Mouse (Mus musculus) CH12.LX (cell line): ENCODE results near the gene Lgr4. TPM values are rescaled to one million over a fixed set of nuclear protein-coding genes. Genes with fewer than 3 reads are reported as not detected.

Experiments
- DNase-seq: peaks from one replicate; pipeline ENCODE4 v3.0.0-alpha.2; 2013; ENCODE audit errors: extremely low read depth
- H3K27ac ChIP-seq: 2 replicates; pipeline ENCODE4 v1.5.1; 2012; ENCODE audit warnings: low read depth, mild to moderate bottlenecking, control low read depth, moderate library complexity; ENCODE audit not compliant: insufficient read depth
- H3K27me3 ChIP-seq: replicated peaks from 2 replicates; pipeline ENCODE3; 2012; ENCODE audit warnings: inconsistent platforms
- H3K36me3 ChIP-seq, 2 experiments: replicated peaks in 1 of 2; 2 replicates each; pipeline versions ENCODE3 to v1.6.1; 2012; ENCODE audit warnings: inconsistent platforms in 1 of 2, low read length in 1 of 2, mild to moderate bottlenecking in 1 of 2, mixed read lengths in 1 of 2, moderate library complexity in 1 of 2; ENCODE audit not compliant: control insufficient read depth in 1 of 2, insufficient read depth in 1 of 2
- H3K4me1 ChIP-seq, 2 experiments: 2 replicates each; pipeline ENCODE4 v1.6.1; 2012; ENCODE audit warnings: inconsistent platforms in 1 of 2, moderate library complexity in 1 of 2; ENCODE audit not compliant: insufficient read depth in 2 of 2, control insufficient read depth in 1 of 2
- H3K4me2 ChIP-seq: 2 replicates; pipeline ENCODE4 v1.6.1; 2012; ENCODE audit warnings: low read depth, mild to moderate bottlenecking, control low read depth; ENCODE audit not compliant: poor library complexity, insufficient read depth, severe bottlenecking
- H3K4me3 ChIP-seq, 3 experiments: fragments of 150-350 bp in 1 of 3; sonication (generic) in 1 of 3; replicated peaks in 1 of 3; 2 replicates each; pipeline versions ENCODE3 to v1.5.1; 2011 to 2012; ENCODE audit warnings: low read depth in 2 of 3, low read length in 2 of 3, mild to moderate bottlenecking in 2 of 3, moderate library complexity in 2 of 3, control low read depth in 1 of 3, improper control_type of control experiment in 1 of 3, inconsistent platforms in 1 of 3, mixed read lengths in 1 of 3; ENCODE audit not compliant: poor library complexity in 1 of 3
- H3K79me2 ChIP-seq: replicated peaks from 2 replicates; pipeline ENCODE4 v1.6.1; 2012; ENCODE audit warnings: mild to moderate bottlenecking, moderate library complexity; ENCODE audit not compliant: control insufficient read depth, poor library complexity, insufficient read depth, severe bottlenecking; ENCODE audit errors: extremely low read depth
- H3K9ac ChIP-seq: 2 replicates; pipeline ENCODE4 v1.6.1; 2012; ENCODE audit warnings: low read depth, mild to moderate bottlenecking, control low read depth, moderate library complexity; ENCODE audit not compliant: insufficient read depth
- H3K9me3 ChIP-seq: replicated peaks from 2 replicates; pipeline ENCODE3; 2012; ENCODE audit warnings: low read length, inconsistent platforms, mixed read lengths
- CHD2 ChIP-seq: IDR thresholded peaks from 2 replicates; pipeline ENCODE4 v1.6.1; 2011; ENCODE audit warnings: low read length, improper control_type of control experiment
- CTCF ChIP-seq, 2 experiments: IDR thresholded peaks in 1 of 2; conservative IDR thresholded peaks in 1 of 2; 2 replicates each; pipeline ENCODE4 v1.5.1; 2011 to 2012; ENCODE audit warnings: low read depth in 2 of 2, low read length in 2 of 2, improper control_type of control experiment in 1 of 2, inconsistent platforms in 1 of 2, mild to moderate bottlenecking in 1 of 2, moderate library complexity in 1 of 2
- ELF1 ChIP-seq: IDR thresholded peaks from 2 replicates; pipeline ENCODE4 v1.6.1; 2014; ENCODE audit warnings: low read depth, mild to moderate bottlenecking, inconsistent platforms, low read length, improper control_type of control experiment
- EP300 ChIP-seq: IDR thresholded peaks from 2 replicates; pipeline ENCODE4 v1.6.1; 2011; ENCODE audit warnings: low read length, improper control_type of control experiment
- ETS1 ChIP-seq: conservative IDR thresholded peaks from 2 replicates; pipeline ENCODE4 v1.6.1; 2012; ENCODE audit warnings: low read depth, mild to moderate bottlenecking, inconsistent platforms, low read length, improper control_type of control experiment, moderate library complexity
- KAT2A ChIP-seq: IDR thresholded peaks from 2 replicates; pipeline ENCODE4 v1.6.1; 2012; ENCODE audit warnings: low read length, improper control_type of control experiment, inconsistent platforms; ENCODE audit not compliant: insufficient replicate concordance
- MYC ChIP-seq: IDR thresholded peaks from 2 replicates; pipeline ENCODE4 v1.6.1; 2011; ENCODE audit warnings: low read depth, mild to moderate bottlenecking, improper control_type of control experiment, low read length
- PAX5 ChIP-seq: IDR thresholded peaks from 2 replicates; pipeline ENCODE4 v1.6.1; 2012; ENCODE audit warnings: low read length, inconsistent platforms, mixed read lengths
- POLR2AphosphoS2 ChIP-seq: IDR thresholded peaks from 2 replicates; pipeline ENCODE4 v1.6.1; 2011; ENCODE audit warnings: low read depth, low read length, improper control_type of control experiment
- SIN3A ChIP-seq: IDR thresholded peaks from 2 replicates; pipeline ENCODE4 v1.6.1; 2012; ENCODE audit warnings: low read length, improper control_type of control experiment, inconsistent platforms
- SMC3 ChIP-seq: IDR thresholded peaks from 2 replicates; pipeline ENCODE4 v1.6.1; 2011; ENCODE audit warnings: low read depth, low read length, improper control_type of control experiment
- USF1 ChIP-seq: IDR thresholded peaks from 2 replicates; pipeline ENCODE4 v1.6.1; 2014; ENCODE audit warnings: low read depth, mild to moderate bottlenecking, inconsistent platforms, low read length, improper control_type of control experiment
- ZC3H11A ChIP-seq: IDR thresholded peaks from 2 replicates; pipeline ENCODE4 v1.6.1; 2012; ENCODE audit warnings: low read depth, mild to moderate bottlenecking, inconsistent platforms, low read length, improper control_type of control experiment
- ZKSCAN1 ChIP-seq: IDR thresholded peaks from 2 replicates; pipeline ENCODE4 v1.6.1; 2012; ENCODE audit warnings: low read depth, inconsistent platforms, low read length, improper control_type of control experiment, borderline replicate concordance
- ZNF384 ChIP-seq: IDR thresholded peaks from 2 replicates; pipeline ENCODE4 v1.6.1; 2012; ENCODE audit warnings: low read depth, low read length, improper control_type of control experiment, inconsistent platforms
- dilution Hi-C: fragments of 300-500 bp; cut with MboI; formaldehyde crosslinking; loops from 2 replicates; pipeline ENCODE4 v1.14.3; 2020; ENCODE audit warnings: low sequenced_read_pairs; ENCODE audit not compliant: extremely low pct_unique_long_range_greater_than_20kb, extremely low pct_ligation_motif_present
- in situ Hi-C: fragments of 300-500 bp; cut with MboI; formaldehyde crosslinking; loops from 3 replicates; pipeline ENCODE4 v1.14.3; 2019; ENCODE audit warnings: low sequenced_read_pairs, low pct_ligation_motif_present, low pct_unique_long_range_greater_than_20kb, mixed read lengths
- polyA plus RNA-seq: library from polyadenylated mRNA; unstranded; fragments of >175 nt; gene quantifications from 2 replicates; pipeline ENCODE4 v1.2.1, GENCODE M21; 2012; ENCODE audit warnings: low read depth; ENCODE audit not compliant: insufficient read length
- total RNA-seq, 2 experiments: library from RNA; depleted of rRNA; stranded (reverse); fragments of 300-350 nt in 1 of 2; fragments of >200 nt in 1 of 2; gene quantifications; 2 replicates each; pipeline ENCODE4 v1.2.3; 2012 to 2014

Gene Lgr4
- total and polyA plus RNA-seq, 3 experiments = 6.1 to 11.4 (median 6.9) TPM

DNA sequence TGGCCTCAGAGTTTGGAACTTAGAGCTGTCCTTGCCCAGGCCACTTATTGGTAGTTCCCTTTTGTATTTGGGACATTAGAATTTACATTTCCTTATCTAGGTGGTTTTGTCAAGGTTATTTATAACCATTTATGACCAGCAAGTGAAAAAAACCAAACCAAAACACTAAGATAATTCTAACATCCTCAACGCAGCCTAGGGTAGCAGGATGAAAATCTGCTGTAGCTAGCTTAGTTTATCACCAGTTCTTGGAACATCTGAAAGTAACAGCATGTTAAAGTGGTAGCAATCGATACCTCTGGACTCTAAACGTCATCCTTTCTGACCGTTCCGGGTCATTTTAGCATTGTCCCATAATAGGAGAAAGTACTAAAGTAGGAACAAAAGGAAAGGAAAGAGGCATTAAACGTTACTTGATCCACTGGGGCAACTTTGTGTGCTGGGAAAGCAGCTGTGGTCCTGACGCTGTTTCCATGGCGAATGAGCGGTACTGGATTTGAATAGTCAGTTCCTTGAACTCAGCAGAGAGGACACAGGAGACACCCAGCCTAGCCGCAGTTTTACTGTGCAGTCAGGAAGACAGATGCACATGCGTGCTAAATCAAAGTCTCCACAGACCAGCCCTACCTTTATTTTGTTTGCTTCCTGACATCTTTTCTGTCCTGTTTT lies 42.1 kb downstream of the Lgr4 start (continued):
- TF ChIP-seq ZNF384 (0 out of 2 replicates have a peak, but pooled peaks have one; percentile 17), POLR2AphosphoS2 (no peak), ETS1 (no peak), EP300 (0 out of 2 replicates have a peak, but pooled peaks have one; percentile 19), KAT2A (no peak)

- no peaks in the 10 kb centered on the region for H3K27me3 ChIP-seq
- no peaks in the 10 kb centered on the region for H3K9me3 ChIP-seq
- no peaks in the 10 kb centered on the region for H3K36me3 ChIP-seq
- DNase-seq = no peak
- no peak overlapping the region for H3K9ac ChIP-seq
- no peaks in the 10 kb centered on the region for H3K79me2 ChIP-seq
- H3K4me1 ChIP-seq = peaks cover 3 to 20% of the 10 kb centered on the region in 2 experiments; a peak in 2 of 4 replicates
- no peak overlapping the region for H3K4me3 ChIP-seq
- dilution Hi-C loops (no loop called here), in situ Hi-C loops (no loop called here)
- no peak for TF ChIP-seq CTCF (conservative IDR thresholded peaks at IDR 0.05 in 1 of 2, IDR thresholded peaks at IDR 0.05 in 1 of 2; ENCODE audit: low read depth in 2 of 2, low read length in 2 of 2)
- TF ChIP-seq USF1 = no peak
- TF ChIP-seq ZKSCAN1 = no peak
- no peak for TF ChIP-seq ZC3H11A
- no peak for TF ChIP-seq ELF1
- TF ChIP-seq SIN3A = peak; percentile 0; the same call in 1 of the 2 replicates
- no peak overlapping the region for H3K27ac ChIP-seq
- H3K4me2 ChIP-seq = no peak overlapping the region
Observed at GRCm38 (mm10) chr2:109960246-109960645, 42.8 kb downstream of the Lgr4 start.

DNA sequence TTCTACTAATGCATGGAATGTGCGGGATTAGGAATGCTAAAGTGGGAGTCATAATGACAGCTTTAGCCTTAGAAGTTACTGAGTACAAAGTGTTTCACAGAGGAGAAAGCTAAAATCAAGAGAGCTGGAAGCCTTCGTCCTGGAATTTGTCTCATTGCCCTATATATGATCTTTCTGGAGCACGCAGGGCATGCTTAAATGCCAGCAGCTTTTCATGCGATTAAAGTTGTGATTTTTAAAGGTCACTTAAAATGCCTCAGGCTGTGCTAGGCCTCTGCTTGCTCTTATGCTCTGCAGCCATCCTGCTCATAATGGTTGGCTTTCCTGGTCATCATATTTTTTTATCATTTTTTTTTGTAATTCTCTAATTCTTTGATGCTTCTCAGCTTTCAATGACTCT lies 43.7 kb downstream of the Lgr4 start:
- H3K9ac ChIP-seq = no peak overlapping the region
- no peak for TF ChIP-seq SMC3
- TF ChIP-seq PAX5 = no peak
- TF ChIP-seq MYC = no peak
- TF ChIP-seq CHD2 = no peak
- TF ChIP-seq, all 38 proteins: peak for 0
- H3K27ac ChIP-seq = no peak overlapping the region
- no peaks in the 10 kb centered on the region for H3K36me3 ChIP-seq
- H3K9me3 ChIP-seq = no peaks in the 10 kb centered on the region
- no peaks in the 10 kb centered on the region for H3K79me2 ChIP-seq
- H3K4me1 ChIP-seq = peaks cover 3 to 18% of the 10 kb centered on the region in 2 experiments; a peak in 2 of 4 replicates
- dilution Hi-C loops (no loop called here), in situ Hi-C loops (no loop called here)
- no peaks in the 10 kb centered on the region for H3K27me3 ChIP-seq
- H3K4me3 ChIP-seq = no peak overlapping the region
- no peak overlapping the region for H3K4me2 ChIP-seq
- no peak for DNase-seq
